Mouse (Mus musculus) cerebellum, adult 2 months (tissue): ENCODE measurements at regions not wholly inside any gene's neighbourhood (a gene's known extent, or its start where the extent isn't known, plus 50 kb on each side); places are given as distances from the start of the nearest gene placed in this dataset.

ENCODE experiments used
- DNase-seq, 2 experiments: peaks; one replicate each; pipeline ENCODE4 v3.0.0; 2021
- H3K27ac ChIP-seq: fragments of 200-500 bp; 2 replicates; pipeline ENCODE4 v1.5.1; 2012; ENCODE audit warnings: low read length, control low read depth, inconsistent platforms; ENCODE audit not compliant: insufficient read depth
- H3K27me3 ChIP-seq: fragments of 200-500 bp; 2 replicates; pipeline ENCODE4 v1.6.1; 2012; ENCODE audit warnings: inconsistent platforms, mild to moderate bottlenecking, low read length, moderate library complexity; ENCODE audit not compliant: control insufficient read depth, insufficient read depth
- H3K4me1 ChIP-seq: fragments of 200-500 bp; 2 replicates; pipeline ENCODE4 v1.6.1; 2011; ENCODE audit warnings: low read length; ENCODE audit not compliant: control insufficient read depth, insufficient read depth
- H3K4me3 ChIP-seq: fragments of 200-500 bp; replicated peaks from 2 replicates; pipeline ENCODE3; 2011; ENCODE audit warnings: mild to moderate bottlenecking, low read depth, low read length, control low read depth; ENCODE audit not compliant: insufficient read depth
- CTCF ChIP-seq: fragments of 200-500 bp; IDR thresholded peaks from 2 replicates; pipeline ENCODE4 v1.5.1; 2011; ENCODE audit warnings: low read depth, mild to moderate bottlenecking, control low read depth, low read length, moderate library complexity, borderline replicate concordance; ENCODE audit not compliant: insufficient read depth
- POLR2A ChIP-seq: fragments of 200-500 bp; IDR thresholded peaks from 2 replicates; pipeline ENCODE4 v1.6.1; 2011; ENCODE audit warnings: low read length, control low read depth, borderline replicate concordance; ENCODE audit not compliant: insufficient read depth
- WGBS: fragments of 180-500 bp; shearing (Covaris S2); methylation state at CpG from one replicate; pipeline ENCODE4 v1.1.7; 2018; 5-methylcytosine and 5-hydroxymethylcytosine counted together

DNA sequence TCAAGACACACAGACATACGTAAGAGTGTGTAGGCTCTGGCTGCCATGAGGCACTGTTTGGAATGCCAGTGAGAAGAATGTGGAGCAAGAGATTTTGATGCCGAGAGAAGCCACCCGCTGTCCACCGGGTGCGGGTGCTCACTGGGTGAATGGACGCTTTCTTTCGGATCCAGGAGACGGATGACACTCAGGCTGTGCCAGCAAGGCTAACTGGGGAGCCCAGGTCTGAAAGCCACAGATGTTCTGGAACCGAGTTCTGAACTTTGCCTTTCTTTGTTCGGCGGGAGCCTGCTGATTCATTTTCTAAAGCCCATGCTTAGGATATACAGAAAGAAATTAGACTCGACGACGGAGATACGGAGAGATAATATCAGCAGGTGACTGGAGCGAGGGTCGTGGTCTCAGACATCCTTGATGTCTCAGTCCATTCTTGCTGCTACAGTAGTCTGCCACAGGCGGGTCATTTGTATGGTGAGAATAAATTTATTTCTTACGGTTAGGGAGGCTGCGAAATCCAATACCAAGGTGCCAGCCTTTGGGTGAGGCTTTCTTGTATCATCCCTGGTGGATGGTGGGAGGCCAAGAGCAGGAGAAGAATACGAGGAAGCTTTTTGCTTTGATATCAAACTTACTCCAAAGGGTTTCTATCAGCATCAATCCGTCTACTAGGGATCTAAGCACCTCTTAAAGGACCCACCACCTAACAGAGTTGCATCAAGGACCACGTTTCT, 80.4 kb upstream of the Cpm start:
- no peak for DNase-seq
- Histone ChIP-seq H3K4me3 (no peak overlapping the region), H3K27me3 (no peaks in the 10 kb centered on the region), H3K27ac (no peak overlapping the region), H3K4me1 (no peaks in the 10 kb centered on the region)
- 75% methylated on average over 23 of the region's 23 CpGs for WGBS
- no peak for TF ChIP-seq CTCF
- TF ChIP-seq POLR2A: no peak

- TF ChIP-seq POLR2A (no peak), CTCF (no peak)
- Histone ChIP-seq H3K27ac (no peak overlapping the region), H3K4me1 (no peaks in the 10 kb centered on the region), H3K4me3 (no peak overlapping the region), H3K27me3 (no peaks in the 10 kb centered on the region)
- no peak for DNase-seq
- whole genome bisulfite sequencing: 91% methylated on average over 4 of the region's 4 CpGs
Observed at GRCm38 (mm10) chr10:117548262-117548661, 81.0 kb upstream of the Cpm start.

- no peaks in the 10 kb centered on the region for H3K4me1 ChIP-seq
- 28% methylated on average over 6 of the region's 6 CpGs for WGBS
- no peak overlapping the region for H3K4me3 ChIP-seq
- DNase-seq: no peak
- no peak overlapping the region for H3K27ac ChIP-seq
- H3K27me3 ChIP-seq: no peaks in the 10 kb centered on the region
- TF ChIP-seq POLR2A: no peak
- no peak for TF ChIP-seq CTCF
Observed at GRCm38 (mm10) chr10:117547275-117547674, 82.0 kb upstream of the Cpm start.

DNA sequence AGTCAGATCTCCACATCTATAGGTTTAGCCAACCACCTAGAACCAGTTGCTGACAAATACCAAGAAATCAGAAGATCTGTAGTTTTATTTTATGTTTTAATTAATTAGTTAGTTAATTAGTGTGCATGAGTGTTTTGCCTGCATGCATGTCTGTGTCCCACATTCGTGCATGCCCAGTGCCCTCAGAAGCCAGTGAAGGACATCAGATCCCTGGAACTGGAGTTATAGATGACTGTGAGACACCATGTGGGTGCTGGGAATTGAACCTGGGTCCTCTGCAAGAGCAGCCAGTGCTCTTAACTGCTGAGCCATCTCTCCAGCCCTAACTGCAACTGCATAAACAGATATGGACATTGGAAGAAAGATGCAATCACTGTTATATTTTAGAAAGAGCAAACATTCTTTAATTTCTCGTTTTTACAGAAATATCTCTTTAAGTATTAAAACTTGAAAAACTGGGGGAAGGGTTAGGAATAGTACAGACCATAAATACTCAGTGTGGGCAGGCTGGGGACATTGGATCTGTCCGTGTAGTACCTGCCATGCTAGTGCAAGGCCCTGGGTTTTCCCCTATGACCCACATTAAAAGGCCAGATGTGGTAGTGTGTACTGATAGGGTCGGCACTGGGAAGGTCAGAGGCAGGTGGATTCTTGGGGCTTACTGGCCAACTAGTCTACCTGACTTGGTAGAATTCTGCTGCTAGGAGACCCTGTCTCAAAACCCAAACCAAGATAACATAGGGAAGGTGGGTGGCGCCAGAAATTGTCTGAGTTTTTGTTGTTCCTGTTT, 83.3 kb upstream of the Cpm start:
- Histone ChIP-seq H3K4me3 (no peak overlapping the region), H3K27ac (no peak overlapping the region), H3K4me1 (no peaks in the 10 kb centered on the region), H3K27me3 (no peaks in the 10 kb centered on the region)
- DNase-seq: no peak
- TF ChIP-seq CTCF (no peak), POLR2A (no peak)
- 94% methylated on average over 5 of the region's 5 CpGs for WGBS

- Histone ChIP-seq H3K4me3 (no peak overlapping the region), H3K4me1 (no peaks in the 10 kb centered on the region), H3K27ac (no peak overlapping the region), H3K27me3 (no peaks in the 10 kb centered on the region)
- DNase-seq: no peak
- no peak for TF ChIP-seq CTCF
- no peak for TF ChIP-seq POLR2A
- WGBS: 38% methylated on average over 15 of the region's 15 CpGs
Observed at GRCm38 (mm10) chr10:117544680-117545546, 84.4 kb upstream of the Cpm start.

- 79% methylated on average over 13 of the region's 13 CpGs for WGBS
Observed at GRCm38 (mm10) chr10:117543995-117544679, 85.2 kb upstream of the Cpm start.

DNA sequence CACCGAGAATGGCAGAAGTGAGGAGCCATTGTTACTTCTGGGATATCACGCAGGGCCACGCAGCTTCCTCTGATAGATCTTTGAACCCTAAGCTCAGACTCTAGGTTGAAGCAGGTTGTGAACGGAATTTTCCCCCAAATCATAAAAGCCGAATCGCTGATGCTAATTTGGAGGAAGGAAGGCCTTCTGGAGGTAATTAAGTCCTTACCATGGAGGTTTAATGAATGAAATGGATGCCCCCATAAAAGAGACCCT, 85.7 kb upstream of the Cpm start:
- H3K4me1 ChIP-seq: no peaks in the 10 kb centered on the region
- H3K27me3 ChIP-seq: no peaks in the 10 kb centered on the region
- TF ChIP-seq POLR2A: no peak
- TF ChIP-seq CTCF: no peak
- WGBS: 94% methylated on average over 6 of the region's 6 CpGs
- DNase-seq: no peak
- H3K27ac ChIP-seq: no peak overlapping the region
- H3K4me3 ChIP-seq: no peak overlapping the region

More at GRCm38 (mm10) chr10:117543995-117544679, 85.2 kb upstream of the Cpm start:
- Histone ChIP-seq H3K27ac (no peak overlapping the region), H3K27me3 (no peaks in the 10 kb centered on the region), H3K4me1 (no peaks in the 10 kb centered on the region), H3K4me3 (no peak overlapping the region)
- no peak for DNase-seq
- TF ChIP-seq CTCF: no peak
- no peak for TF ChIP-seq POLR2A
